Mouse (Mus musculus) megakaryocyte, embryonic 14.5 days (primary cell): ENCODE measurements at regions not wholly inside any gene's neighbourhood (a gene's known extent, or its start where the extent isn't known, plus 50 kb on each side); places are given as distances from the start of the nearest gene placed in this dataset.

Source experiments
- FLI1 ChIP-seq: IDR thresholded peaks from 2 replicates; pipeline ENCODE4 v1.6.1; 2012; ENCODE audit warnings: low read length, inconsistent platforms, mixed read lengths
- GATA1 ChIP-seq: IDR thresholded peaks from 3 replicates; pipeline ENCODE4 v1.6.1; 2012; ENCODE audit warnings: mixed read lengths, low read length, inconsistent platforms, borderline replicate concordance

DNA sequence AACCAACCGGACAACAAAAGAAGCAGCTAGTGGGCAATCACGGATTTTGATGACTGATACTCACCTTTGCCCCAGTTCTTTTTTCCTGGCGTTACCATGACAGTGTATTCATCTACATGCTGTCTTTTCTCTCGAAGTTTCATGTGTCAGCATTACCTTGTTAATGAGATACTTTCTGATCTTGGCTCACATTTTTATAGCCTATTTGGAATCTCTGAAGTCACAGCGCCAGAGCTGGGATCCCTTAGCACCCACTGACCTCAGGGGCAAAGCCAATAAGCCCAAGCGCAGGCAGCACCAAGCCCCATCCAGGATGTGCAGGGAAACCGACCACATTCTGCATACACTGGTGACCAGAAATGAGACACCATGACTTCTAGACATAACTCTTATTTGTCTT lies 54.6 kb upstream of the Fhl2 start:
- no peak for TF ChIP-seq FLI1
- TF ChIP-seq GATA1: no peak
